Mouse (Mus musculus) cerebellum, adult 9-10 months (tissue): ENCODE results near the gene Tgif2.
"Not testable (repeated sequence)": the region's sequence is repeated elsewhere in the genome, so short reads cannot be mapped to it uniquely, and the experiment has no call there.

Experiments used
- DNase-seq: peaks from one replicate; pipeline ENCODE4 v3.0.0; 2022

Gene Tgif2

GRCm38 (mm10) chr2:156879541-156879940 lies 39.7 kb downstream of the Tgif2 start:
- DNase-seq = no peak

GRCm38 (mm10) chr2:156882431-156883001 lies 42.7 kb downstream of the Tgif2 start:
- DNase-seq = no peak

- no peak for DNase-seq
These were observed 44.8 kb downstream of the Tgif2 start for GRCm38 (mm10) chr2:156884396-156885211.

- not testable (repeated sequence) for DNase-seq
These were observed 45.9 kb downstream of the Tgif2 start for GRCm38 (mm10) chr2:156885666-156886065.

GRCm38 (mm10) chr2:156886084-156886631 lies 46.4 kb downstream of the Tgif2 start:
- DNase-seq = no peak

GRCm38 (mm10) chr2:156887017-156887416 lies 47.2 kb downstream of the Tgif2 start, which contains the start of gene Sla2:
Gene Sla2, minus strand, starts transcription at chr2:156887192.
- no peak for DNase-seq

- no peak for DNase-seq
These were observed 48.7 kb downstream of the Tgif2 start for GRCm38 (mm10) chr2:156888490-156888889.

GRCm38 (mm10) chr2:156892240-156892639 lies 52.4 kb downstream of the Tgif2 start:
- DNase-seq = no peak

GRCm38 (mm10) chr2:156892821-156893220 lies 53.0 kb downstream of the Tgif2 start:
- DNase-seq = no peak

GRCm38 (mm10) chr2:156894496-156895265 lies 54.9 kb downstream of the Tgif2 start:
- DNase-seq = no peak

GRCm38 (mm10) chr2:156896384-156896914 lies 56.6 kb downstream of the Tgif2 start:
- DNase-seq = no peak

GRCm38 (mm10) chr2:156897034-156897433 lies 57.2 kb downstream of the Tgif2 start:
- DNase-seq = no peak

- DNase-seq = no peak
These were observed 58.6 kb downstream of the Tgif2 start for GRCm38 (mm10) chr2:156898374-156898773.

GRCm38 (mm10) chr2:156899184-156899583 lies 59.4 kb downstream of the Tgif2 start:
- DNase-seq = no peak

GRCm38 (mm10) chr2:156901344-156901743 lies 61.5 kb downstream of the Tgif2 start:
- no peak for DNase-seq

GRCm38 (mm10) chr2:156901883-156902282 lies 62.1 kb downstream of the Tgif2 start:
- no peak for DNase-seq

GRCm38 (mm10) chr2:156902411-156902810 lies 62.6 kb downstream of the Tgif2 start:
- not testable (repeated sequence) for DNase-seq

GRCm38 (mm10) chr2:156903367-156903766 lies 63.6 kb downstream of the Tgif2 start:
- DNase-seq = peak; percentile 57
